Mouse (Mus musculus): ENCODE measurements around the gene Tmem40.

Tmem40 gene

GRCm38 (mm10) chr6:115701302-115701701, 60.9 kb downstream of the Tmem40 start:
- DNase-seq (ENCODE audit: low spot score): peak; percentile 9

GRCm38 (mm10) chr6:115700778-115701177, 61.4 kb downstream of the Tmem40 start:
- DNase-seq (ENCODE audit: low spot score): no peak

DNA sequence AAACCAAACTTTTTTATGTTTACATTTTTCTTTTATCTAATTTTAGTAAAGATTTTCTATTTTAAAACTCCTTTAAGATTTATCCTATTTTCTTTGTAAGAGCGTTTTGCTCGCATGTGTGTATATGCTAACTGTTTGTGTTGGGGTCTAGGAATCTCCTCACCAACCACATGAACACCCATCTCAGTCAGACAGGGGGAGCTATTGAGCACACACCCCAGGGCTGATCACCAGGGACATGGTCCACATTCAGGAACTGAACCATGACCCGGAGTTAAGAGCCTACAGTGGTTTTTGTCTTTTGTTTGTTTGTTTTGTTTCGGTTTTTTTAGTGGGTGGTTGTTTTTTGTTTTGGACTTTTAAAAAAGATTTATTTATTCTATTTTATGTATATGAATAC, 63.5 kb downstream of the Tmem40 start:
- peak; percentile 40 for DNase-seq (ENCODE audit: low spot score)

DNA sequence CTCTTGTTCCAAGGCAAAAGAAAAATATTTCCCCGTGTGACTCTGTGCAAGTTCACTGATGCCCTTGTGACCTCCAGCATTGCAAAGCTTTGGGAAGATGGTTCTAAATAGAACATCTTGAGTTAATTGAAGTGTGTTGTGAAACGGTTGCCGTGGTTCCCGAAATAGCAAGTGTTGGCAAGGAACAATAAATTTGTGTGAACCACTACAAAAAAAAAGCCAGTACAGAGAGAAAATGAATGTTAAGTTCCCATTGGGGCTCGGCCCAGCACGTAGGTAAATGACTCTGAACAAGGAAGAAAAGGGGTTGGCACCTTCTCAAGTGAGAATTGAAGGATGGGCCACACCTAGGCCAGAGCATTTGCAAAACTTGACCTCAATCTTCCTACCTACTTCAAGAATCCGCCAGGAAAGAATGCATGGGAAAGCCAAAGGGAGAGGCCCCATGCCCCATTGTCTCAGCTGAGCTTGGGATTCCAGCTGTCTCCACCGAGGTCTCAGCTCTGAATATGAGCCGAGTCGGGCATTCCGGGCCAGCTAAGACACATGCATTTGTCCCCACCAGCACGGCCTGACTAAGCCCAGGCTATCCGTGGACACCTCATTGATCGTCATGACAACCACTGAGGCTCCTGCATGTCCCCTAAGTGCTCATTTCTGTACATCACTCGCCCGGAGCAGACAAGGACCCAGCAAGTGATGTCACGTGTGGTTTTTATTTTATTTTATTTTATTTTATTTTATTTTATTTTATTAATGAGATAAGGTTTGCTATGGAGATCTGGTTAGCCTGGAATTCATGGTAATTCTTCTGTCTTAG, 64.3 kb downstream of the Tmem40 start:
- DNase-seq (ENCODE audit: low spot score): peak; percentile 28

GRCm38 (mm10) chr6:115696707-115697215, 65.4 kb downstream of the Tmem40 start:
- no peak for DNase-seq (ENCODE audit: low spot score)

DNA sequence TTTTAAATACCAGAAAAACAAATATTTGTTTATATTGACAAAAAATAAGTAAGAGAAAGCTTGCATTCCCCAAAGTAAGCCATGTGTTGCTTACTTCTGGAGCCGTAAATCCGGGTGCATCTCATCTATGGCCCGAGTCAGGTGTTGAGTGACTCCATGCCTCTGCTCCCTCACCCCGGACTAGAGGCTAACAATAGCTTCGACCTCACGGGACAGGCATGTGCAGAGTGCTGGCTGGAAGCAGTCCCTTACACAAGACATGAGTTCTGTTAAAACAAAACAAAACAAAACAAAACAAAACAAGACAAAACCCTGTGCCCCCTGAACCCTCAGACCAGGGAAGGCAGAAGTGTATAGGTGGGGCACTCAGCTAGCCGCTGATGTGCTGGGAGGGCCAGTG, 67.1 kb downstream of the Tmem40 start:
- DNase-seq (ENCODE audit: low spot score): no peak

DNA sequence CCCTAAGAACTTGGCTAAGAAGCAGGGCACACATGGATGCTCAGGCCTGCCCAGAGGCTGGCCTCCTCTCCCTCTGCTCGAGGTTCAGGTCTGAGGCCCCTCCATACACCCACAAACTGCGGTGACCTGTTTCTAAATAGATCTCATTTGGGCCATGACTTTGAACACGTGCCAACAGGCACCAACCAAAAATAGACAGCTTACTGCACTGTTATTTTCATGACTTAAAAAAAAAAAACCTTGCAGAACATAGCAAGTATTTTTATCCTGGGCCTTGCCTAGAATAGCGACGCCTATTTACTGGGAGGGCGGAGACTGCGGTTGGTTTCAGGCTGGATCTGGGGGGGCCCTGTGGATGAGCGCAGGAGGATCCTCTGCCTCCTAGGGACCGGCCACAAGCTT, 67.8 kb downstream of the Tmem40 start:
- no peak for DNase-seq (ENCODE audit: low spot score)

DNA sequence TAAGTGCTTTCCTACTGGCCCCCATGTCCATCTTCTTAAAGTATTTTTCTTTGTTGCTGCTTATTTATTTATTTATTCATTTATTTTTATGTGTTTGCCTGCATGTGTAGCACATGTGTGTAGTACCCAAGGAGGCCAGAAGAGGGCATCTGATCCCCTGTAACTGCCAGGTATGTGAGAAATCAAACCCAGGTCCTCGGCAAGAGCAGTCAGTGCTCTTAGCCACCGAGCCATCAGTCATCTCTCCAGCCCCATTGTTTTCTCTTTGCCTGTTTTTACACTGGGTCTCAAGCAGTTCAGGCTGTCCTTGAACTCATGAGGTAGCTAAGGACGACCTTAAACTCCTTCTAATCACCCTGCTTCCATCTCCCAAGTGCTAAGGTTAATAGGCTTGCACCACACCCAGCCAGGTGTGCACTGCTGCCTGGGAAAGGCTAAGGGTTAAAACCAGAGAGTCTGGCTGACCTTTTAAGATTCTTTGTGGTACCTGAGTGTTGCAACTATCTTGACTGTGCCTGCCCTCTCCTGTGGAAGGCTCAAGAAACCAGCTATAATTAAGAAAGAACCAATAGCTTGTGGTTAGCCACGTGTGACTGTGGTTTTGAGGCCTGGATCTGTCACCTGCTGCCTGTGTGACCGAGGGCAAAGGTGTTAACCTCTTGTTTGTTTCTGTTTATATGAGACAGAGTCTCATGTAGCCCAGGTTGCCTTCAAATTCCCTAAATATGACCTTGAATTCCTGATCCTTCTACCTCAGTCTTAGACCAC, 69.1 kb downstream of the Tmem40 start:
- DNase-seq (ENCODE audit: low spot score): peak; percentile 18

- no peak for DNase-seq (ENCODE audit: low spot score)
Measured at GRCm38 (mm10) chr6:115692163-115692950, 69.9 kb downstream of the Tmem40 start.

DNA sequence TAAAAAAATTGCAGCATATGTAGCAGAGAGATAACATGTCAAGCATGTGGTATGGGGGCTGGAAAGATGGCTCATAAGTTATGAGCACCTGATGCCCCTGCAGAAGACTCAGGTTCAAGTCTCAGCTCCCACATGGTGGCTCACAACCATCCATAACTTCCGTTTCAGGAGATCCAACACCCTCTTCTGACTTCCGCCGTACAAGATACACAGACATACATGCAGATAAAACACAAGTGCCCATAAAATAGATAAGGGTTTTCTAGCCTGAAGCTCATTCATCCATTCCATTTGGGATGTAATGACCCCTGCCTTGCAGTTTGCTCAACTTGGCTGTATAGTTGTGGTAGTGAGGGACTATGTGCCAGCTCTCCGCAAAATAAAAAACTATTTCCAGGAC, 72.1 kb downstream of the Tmem40 start:
- no peak for DNase-seq (ENCODE audit: low spot score)

DNA sequence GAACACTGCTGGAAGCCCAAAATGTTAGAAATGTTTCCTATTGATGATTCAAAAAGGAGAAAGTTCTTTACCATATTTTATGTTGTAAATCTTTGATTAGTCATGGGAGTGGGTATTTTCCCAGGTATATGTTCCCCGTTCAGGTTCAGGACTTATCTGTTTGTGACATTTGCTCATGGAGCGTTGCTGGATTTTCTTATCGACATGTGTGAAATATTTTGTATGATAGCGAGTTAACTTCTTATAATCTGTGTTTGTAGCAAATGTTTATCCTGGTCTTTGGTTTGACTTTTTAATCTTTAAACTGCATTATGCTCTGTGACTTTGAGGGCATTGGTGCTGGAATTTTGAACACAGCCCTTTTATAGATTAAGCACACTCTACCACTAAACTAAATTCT, 73.6 kb downstream of the Tmem40 start:
- no peak for DNase-seq (ENCODE audit: low spot score)

DNA sequence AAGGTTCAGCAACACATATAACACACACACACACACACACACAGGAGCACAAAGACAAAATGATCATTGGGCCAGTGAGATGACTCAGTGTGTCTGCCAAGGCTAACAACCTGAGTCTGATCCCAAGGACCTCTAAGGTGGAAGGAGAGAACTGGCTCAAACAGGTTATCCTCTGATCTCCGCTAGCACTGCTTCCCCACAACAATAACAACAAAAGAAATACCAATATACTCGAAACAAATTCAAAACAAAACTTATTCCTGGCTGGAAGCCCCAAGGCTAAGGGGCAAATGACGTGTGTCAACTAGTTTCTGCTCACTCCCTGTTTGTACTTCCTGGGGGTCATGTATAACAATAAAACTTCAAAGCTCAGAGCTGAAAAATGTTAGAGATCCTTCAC, 74.5 kb downstream of the Tmem40 start:
- no peak for DNase-seq (ENCODE audit: low spot score)

DNA sequence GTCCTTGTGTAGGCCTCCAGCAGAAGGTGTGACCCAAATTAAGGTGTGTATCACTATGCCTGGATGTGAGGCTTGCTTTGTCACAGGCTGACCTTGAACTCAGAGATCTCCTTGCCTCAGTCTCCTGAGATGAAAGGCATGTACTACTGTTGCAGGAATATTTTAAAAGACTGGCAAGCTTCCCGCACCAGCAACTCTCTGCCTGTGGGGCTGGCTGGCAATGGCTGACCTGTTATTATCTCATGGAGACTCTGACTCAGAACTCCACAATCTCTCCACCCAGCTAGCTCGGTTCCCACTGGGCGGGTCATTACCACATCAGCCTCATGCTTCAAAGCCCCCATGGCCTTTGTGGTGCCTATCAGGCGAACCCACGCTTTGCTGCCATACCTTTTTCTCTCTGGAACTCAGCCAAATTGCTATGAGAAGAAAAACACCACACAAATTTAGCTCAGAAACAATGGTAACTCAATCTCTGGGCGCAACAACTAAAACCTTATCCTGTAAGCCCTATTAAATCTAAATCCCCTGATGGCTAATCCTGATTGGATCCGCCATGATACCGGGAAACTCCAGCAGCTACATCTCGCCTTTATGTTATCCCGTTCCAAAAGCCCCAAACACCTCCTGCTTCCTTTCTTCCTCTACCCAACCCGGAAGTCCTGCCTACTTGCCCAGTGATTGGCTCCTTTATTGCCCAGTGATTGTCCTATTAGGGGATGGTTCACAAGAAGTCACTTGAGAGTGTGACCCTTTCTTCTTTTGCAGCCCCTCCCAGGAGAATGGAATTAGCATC, 77.2 kb downstream of the Tmem40 start:
- peak; percentile 4 for DNase-seq (ENCODE audit: low spot score)

- no peak for DNase-seq (ENCODE audit: low spot score)
Measured at GRCm38 (mm10) chr6:115684271-115684670, 77.9 kb downstream of the Tmem40 start.

GRCm38 (mm10) chr6:115681066-115681465, 81.1 kb downstream of the Tmem40 start:
- DNase-seq (ENCODE audit: low spot score): no peak

All from T-cell, adult 2 months (primary cell).